Mouse (Mus musculus): ENCODE results near the gene Arhgap21.

The Arhgap21 gene

DNA sequence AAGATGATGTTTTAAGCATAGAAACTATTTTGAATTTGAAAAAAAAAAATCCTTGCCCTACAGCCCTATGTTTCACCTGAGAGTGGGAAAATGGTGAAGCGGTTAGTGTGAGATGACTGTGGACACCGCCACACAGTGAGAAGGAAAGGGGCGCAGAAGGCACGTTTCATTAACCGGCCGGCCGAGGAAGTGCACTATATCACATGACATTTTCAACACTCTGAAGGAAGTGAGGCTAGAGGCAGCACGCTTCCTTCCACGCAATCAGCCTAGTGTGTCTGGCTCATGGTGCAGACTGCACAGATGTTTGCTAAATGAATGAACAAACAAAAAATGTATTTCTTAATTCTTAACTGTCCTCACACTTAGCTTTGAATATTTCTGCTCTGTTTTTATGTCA, 69.4 kb downstream of the Arhgap21 start:
- in situ Hi-C loops (cut with MboI, MseI) = no loop called here

DNA sequence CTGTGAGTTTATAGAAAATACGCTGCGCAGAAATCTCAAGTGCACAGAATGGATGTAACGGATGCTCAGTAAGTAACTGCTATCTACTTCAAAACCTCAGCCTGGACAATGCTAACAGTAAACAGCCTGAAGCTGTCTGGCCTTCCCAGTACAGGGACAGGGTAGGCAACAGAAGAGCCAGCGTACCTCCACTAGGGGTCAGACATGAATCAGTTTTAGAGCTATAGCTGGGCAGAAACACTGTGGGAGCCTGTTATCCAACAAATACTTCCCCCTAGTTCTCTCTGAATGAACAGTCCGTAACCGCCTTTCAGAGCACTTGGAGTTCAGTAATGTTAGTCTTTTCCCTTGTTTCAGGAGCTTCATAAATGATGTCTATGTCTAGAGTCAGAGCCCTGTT, 70.0 kb downstream of the Arhgap21 start:
- in situ Hi-C loops (cut with MboI, MseI) = no loop called here

DNA sequence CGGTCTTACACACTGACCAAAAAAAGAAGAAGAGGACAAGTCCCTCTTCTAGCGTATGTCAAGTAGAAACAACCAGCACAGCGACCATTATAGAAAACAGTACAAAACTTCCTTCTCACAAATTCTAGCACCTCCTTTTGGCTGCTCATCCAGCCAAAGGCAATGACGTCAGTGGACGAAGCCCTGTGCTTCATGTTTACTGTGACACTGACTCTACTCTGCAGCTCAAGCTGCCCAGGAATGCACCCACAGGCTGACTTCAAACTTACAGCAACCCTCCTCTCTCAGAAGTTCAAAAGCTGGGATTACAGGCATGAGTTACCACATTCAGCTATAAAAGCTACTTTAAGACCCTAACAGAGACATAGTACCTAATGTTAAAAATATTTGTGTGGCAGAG, 72.2 kb downstream of the Arhgap21 start:
- in situ Hi-C loops (cut with MboI, MseI) = no loop called here

DNA sequence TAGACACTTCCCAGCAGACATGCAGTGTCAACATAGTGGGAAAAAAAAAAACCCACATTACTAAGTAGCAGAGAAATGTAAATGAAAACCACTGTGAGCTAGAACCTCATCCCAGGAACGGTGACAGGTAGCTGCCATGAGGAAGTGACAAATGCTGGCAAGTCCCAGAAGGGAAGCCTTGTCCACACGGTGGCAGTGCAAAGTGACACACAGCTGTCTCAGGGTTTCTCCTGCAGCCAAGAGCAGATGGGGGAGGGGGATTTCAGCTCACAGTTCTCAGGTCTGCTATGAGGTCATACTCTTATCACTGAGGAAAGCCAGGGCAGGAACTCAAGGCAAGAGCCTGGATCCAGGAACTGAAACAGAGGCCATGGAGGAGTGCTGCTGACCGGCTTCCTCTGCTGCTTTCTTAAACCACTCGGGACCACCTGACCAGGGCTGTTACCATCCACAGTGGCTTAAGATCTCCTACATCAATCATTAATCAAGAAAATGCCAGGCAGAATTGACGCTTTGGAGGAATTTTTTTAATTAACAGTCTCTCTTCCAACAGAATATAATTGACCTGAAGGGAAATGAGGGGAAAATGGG, 74.5 kb downstream of the Arhgap21 start:
- in situ Hi-C loops (cut with MboI, MseI) = no loop called here

DNA sequence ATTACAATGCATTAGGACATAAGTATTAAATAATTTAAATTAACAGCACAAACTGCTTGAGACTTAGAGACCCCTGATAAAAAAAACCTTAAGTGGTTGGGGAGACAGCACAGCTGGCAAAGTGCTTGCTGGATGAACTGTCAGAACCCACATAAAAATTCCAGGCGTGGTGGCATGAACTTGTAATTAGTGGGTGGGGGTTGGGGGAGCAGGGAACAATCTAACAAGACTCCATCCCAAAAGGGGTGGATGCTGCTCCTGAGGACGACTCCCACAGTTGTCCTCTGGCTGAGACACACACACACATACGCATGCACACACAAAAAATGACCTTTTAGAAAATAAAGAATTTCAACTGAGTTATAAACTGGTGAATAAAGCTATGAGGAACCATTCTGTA, 79.9 kb downstream of the Arhgap21 start:
- in situ Hi-C loops (cut with MboI, MseI) = no loop called here

DNA sequence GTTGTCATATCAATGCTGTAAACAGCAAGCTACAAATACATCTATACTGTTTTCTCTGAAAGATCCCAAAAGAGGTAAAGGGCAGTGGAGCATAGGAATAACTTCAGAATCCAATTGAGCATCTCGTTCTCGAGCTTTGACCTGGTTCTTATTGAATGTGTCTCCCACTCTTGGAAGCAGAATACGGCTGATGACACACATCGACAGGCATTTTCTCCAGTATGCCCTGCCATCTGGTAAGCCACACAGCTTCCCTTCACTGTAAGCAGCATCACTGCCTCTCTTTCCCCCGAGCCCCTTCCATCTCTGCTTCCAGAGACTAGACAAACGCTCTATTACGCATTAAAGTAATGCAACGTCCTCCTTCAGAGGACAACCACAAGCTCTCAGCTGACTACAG, 85.4 kb downstream of the Arhgap21 start:
- in situ Hi-C loops (cut with MboI, MseI) = no loop called here

DNA sequence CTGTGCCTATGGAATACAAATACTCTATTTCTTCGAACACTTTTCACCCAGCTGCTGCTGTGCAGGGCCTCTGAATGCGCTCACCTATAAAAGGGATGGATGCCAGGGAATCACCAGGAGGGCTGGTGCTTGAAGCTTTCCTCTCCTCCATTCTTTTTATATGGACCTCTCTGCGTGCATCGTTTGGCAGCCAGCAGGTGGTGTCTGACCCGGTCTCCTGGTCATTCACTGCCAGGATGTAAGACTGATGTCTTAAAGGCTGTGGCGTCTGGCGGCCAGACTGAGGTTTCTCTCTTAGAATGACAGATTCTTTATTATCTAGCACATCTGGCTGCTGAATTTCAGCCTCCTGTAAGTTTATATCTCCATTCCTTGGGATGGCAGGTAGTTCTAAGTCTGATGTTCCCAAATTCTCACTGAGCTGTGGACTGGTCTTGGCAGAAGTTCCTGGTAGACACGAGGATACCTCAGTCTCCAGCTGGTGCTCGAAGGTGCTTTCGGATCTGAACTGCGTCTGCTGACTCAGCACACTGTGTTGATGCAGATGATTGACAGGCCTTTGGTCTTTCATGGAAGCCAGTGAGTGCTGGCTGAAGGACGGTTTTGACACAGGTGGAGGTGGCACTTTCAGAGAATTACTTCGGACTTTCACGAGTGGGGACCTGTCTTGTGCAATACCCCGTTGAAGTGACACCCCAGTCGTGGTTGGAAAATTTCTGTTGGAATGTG, 88.6 kb downstream of the Arhgap21 start:
- in situ Hi-C loops (cut with MboI, MseI) = no loop called here

DNA sequence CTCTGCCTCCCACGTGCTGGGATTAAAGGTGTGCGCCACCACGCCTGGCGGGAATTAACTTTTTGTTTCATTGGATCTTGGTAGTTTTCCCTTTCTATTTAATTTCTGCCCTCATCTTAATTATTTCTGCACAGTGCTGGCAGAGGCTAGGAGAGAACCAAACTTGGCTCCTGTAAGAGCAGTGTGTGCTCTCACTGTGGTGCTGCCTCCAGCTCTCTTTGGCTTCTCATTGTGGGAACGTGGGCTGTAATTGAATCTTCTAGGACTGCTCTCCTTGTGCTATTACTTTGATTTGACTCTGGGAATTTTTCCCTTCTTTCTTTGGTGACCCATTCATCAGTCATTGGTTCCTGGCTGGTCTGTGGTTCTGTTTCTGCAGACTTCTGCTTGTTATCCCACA, 94.1 kb downstream of the Arhgap21 start:
- in situ Hi-C loops (cut with MboI, MseI) = no loop called here

DNA sequence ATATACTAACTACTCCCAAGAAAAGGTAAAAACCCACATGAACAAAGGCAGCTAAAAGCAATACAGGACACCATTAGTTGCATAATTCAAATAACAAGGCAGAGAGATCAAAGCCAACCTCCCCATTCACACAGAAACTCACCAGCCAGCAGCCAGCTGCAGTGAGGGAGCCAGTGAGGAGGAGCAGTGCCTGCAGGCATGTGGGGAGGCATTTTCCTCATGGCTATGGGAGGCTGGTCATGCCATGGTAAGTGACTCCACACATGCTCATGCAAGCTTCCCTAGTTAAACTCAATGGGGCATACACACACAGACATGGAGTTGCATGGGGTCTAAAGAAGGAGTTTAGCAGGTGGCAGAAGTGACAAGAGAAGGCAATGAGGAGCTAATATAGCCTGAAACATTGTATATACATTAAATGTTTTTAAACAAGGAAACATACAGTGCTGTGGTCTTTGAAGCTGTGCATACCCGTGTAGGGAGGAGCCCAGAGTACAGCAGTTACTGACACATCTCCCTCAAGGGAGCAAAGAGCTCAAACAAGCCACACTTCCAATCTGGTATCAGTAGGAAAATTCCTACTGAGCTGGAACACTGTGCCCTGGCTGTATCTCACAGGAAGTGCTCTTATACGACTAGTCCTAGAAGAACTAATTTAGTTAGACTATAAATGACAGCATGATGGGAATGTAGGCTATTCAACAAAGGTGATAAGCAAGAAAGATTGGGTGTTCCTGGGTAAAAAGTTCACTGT, 99.3 kb downstream of the Arhgap21 start:
- in situ Hi-C loops (cut with MboI, MseI) = no loop called here

DNA sequence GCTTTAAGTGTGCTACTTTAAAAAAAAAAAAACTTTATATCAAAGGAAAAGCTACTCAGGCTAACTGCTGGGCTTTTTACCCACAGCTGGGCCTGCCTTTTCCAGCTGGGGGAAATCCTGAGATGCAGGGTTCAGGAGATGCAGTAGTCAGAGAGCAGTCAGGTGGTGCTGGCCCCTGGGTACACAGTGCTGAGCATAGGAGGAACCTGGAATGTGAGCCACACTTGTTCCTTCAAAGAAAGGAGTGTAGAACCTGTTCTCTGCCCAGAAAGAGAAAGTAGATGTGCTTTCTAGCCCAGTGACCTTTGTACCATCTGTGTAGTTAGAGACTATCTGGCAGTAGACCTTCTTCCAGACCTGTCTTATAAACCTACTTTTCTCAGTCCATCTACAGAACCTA, 100.6 kb downstream of the Arhgap21 start:
- in situ Hi-C loops (cut with MboI, MseI) = no loop called here

DNA sequence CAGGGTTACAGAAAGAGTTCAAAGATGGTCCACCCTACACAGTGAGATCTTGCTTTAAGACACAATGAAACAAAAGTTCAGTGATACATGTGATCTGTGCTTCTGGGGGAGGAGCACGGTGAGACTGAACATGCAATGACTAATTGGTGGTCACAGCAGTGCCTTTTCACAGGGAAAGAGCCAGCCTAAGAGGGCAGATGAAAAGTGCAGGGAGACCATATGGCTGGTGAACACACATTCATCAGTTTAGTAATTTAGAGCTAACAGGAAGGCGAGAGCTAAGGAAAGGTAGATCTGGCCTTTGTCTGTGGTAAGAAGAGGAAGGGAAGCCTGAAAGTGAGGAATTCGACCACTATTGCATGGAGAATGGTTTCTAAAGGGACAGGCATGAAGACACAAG, 102.9 kb downstream of the Arhgap21 start:
- in situ Hi-C loops (cut with MboI, MseI) = no loop called here

DNA sequence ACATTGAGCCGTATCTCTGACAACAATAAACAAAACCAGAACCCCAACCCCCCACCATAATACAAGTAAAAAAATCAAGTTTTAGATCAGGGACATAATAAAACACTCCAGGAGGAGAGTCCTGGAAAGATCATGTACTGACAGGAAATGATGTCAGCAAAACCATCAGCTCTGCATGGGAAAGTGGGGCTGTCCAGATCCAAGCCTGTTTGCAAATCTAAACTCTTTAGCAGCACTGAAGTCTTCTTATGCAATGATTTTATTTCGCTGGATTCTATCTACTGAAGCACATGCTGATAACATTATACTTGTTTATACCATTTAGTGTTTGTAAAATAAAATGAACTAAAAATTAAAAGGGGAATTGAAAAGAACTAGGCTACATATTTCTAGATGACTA, 104.1 kb downstream of the Arhgap21 start:
- in situ Hi-C loops (cut with MboI, MseI) = no loop called here

DNA sequence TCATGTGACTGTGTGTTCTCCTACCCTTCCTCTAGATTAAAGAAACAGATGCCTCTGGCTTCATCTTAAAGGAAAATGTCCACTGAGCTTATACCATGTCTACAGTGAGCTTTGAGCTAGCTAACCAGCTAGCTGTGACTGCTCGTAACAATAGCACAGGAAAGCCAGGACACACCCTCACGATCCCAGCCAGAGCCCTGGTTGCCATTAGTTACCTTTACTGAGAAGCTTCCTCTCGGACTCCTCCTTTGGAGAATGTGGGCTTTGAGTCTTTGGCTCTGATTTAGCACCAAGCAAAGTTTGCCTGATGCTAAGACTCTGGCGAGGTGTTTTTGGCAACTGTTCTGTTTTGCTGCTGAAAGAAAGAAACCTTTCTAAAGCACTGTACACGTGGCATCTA, 107.9 kb downstream of the Arhgap21 start:
- in situ Hi-C loops (cut with MboI, MseI) = no loop called here

DNA sequence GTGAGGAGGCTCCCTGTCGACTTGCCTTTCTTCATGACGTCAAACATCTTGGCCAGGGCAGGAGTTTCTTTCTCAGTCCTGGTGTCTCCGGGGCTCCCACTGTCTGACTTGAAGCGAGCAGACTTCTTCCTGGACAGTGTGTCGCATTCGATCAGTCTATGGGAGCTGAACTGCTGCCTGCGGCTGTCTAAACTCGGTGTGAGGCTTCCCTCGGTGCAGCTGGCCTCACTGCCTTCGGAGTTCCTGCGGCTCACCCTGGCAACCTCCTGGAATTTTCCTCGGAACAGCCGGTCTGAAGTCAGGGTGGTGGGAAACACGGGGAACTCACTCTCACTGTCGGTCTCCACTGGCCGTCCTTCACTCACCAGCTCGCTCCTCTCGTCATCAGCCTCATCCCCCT, 119.3 kb downstream of the Arhgap21 start:
- in situ Hi-C loops (cut with MboI, MseI) = no loop called here

DNA sequence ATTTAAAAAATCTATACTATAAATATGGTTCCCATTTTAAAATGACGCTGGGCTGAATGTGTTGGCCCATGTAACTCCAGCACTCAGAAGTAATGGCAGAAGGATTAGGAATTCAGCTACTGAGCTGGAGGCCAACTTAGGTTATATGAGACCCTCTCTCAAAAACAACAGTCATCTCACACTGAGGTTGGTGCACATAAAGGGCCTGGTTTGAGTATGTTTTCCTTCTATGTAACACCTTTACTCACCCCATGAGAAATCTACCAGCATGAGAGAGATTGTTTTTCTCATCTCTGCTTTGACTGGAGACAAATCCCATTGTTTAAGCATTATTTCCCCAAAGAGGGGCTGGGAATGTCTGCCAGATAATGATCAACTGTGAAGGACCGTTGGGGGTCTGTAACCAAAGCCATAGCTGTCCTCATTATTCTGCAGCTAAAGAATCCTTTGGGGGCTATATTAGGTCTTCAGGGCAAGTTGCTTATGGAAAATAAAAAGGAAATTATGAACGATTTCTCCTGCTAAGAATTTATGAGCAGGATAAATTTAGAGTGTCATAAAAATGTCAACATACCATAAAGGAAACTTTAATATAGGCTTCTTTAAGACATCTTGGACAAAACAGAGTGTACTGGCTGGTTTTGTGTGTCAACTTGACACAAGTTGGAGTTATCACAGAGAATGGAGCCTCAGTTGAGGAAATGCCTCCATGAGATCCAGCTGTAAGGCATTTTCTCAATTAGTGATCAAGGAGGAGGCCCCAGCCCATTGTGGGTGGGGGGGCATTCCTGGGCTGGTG, 136.9 kb downstream of the Arhgap21 start:
- in situ Hi-C loops (cut with MboI, MseI) = no loop called here

DNA sequence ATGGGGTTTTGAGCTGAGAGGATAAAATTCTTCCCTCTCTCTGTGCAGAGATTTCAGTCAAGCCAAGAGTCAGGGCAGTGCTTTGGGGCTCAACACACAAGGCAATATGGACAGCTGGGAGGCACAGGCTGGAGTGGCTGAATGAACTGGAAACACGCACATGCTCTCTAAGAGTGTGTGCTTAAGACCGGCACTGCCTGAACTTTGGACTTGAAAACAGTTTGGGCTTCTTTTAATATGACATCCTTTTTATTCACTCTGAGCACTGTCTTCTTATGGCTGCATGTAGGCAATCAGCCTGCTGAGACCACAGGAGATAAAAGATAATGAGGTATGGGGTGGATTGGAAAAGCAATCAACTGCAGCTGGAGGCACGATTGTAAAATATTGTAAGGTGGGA, 137.8 kb downstream of the Arhgap21 start:
- in situ Hi-C loops (cut with MboI, MseI) = no loop called here

DNA sequence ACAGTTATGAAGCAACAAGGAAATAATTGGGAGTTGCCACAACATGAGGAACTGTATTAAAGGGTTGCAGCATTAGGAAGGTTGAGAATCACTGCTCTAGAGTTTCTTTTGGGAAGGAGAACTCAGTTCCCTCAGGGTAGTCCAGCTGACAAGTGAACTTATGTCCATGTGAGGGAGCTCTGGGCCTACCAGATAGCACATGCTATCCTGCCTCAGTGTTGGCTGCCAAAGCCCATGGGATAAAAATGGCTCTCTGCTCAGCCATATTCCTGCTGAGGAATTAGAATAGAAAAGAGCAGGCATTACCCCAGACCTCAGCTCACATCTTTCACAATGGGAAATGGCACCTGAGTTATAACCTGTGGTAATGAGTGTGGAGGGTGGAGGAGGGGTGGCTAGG, 142.4 kb downstream of the Arhgap21 start:
- in situ Hi-C loops (cut with MboI, MseI) = no loop called here

DNA sequence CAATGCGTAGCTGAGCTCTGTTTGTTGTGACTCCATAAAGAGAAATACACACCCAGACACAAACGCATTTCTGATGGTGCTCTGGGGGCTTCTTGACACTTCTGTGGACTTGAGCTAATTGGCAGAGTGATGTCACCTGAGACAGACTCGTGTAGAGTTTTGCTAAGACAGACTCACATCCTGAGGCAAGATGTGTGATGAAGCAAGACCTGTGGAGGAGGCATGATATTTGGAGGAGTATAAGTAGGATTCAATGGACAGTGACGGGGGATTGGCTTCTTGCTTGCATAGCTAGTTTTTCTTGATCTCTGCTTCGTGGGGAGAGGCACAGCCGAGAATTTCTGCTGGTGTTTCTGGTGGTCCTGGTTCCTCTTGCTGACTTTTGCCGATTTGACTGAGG, 150.5 kb downstream of the Arhgap21 start:
- in situ Hi-C loops (cut with MboI, MseI) = no loop called here

DNA sequence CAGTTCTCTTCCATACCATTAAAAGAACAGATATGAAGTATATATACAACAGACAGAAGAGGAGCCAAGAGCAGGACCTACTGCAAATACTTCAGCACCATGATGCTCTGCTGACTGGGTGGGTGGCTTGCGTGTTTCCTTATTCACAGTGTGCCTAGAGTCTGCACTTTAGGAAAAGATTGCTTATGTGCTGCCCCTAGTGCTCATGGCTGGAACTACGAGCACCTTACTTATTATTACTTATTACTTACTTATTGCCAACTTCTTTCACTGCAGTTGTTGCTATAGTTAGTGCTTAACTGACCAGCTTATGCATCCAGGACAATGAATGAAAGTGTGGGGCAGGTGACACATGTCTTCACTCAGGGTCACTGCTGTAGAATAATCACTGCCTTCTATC, 154.7 kb downstream of the Arhgap21 start:
- in situ Hi-C loops (cut with MboI, MseI) = no loop called here

DNA sequence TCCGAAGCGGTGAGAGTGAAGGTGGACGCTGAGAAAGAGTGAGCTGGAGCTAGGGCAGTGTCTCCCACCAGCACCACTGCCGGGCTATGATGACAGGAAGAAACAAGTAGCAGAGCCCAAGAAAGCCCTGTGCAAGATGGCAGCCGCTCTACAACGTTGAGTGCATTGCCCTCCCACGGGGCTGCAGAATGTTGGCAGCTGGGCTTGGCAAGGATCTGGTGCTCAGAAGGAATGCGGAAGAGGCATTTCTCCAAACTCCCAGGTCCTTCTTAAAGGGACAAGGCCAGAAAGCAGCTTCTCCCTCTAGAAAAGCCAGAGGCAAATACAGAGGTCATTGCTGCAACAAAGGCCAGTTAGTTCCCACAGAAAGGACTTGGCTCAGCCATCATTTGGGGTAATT, 157.2 kb downstream of the Arhgap21 start:
- in situ Hi-C loops (cut with MboI, MseI) = no loop called here

DNA sequence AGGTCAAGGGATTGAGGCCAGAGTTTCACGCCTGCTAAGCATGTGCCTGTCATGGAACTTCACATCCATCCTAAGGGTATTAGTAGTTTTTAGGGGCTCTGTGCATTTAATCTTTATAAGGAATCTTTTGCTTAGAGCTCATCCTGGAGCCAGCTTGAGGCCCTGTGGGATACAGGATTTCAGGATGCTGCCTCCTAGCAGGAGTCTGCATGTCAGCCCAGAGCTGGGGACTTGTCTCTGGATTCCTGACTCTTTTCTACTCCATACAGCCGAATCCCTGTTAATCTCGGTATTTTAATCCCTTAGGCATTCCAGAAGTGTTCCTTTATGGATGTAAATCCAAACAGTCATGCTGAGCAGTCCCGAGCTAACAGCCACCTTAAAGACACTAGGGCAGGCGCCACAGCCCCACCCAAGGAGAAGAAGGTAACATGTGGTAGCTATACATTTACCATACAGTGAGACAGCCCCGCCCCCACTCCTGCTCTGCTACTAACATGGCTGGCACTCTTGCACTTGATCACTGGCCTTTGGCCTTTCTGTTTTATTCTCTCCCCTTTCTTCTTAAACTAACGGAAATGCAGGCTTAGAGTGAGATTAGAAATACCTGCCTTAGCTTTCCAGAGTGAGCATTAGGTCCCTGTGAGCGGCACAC, 167.3 kb downstream of the Arhgap21 start:
- in situ Hi-C loops (cut with MboI, MseI) = no loop called here

Data from T-helper 2 cell (primary cell).